Mouse (Mus musculus) cerebellum, adult 2 months (tissue): ENCODE measurements around the gene Fchsd2. TPM values are rescaled to one million over a fixed set of nuclear protein-coding genes. Genes with fewer than 3 reads are reported as not detected.

Experiments
- DNase-seq, 2 experiments: peaks; one replicate each; pipeline ENCODE4 v3.0.0; 2021
- H3K27ac ChIP-seq: fragments of 200-500 bp; 2 replicates; pipeline ENCODE4 v1.5.1; 2012; ENCODE audit warnings: low read length, control low read depth, inconsistent platforms; ENCODE audit not compliant: insufficient read depth
- H3K27me3 ChIP-seq: fragments of 200-500 bp; 2 replicates; pipeline ENCODE4 v1.6.1; 2012; ENCODE audit warnings: inconsistent platforms, mild to moderate bottlenecking, low read length, moderate library complexity; ENCODE audit not compliant: control insufficient read depth, insufficient read depth
- H3K4me1 ChIP-seq: fragments of 200-500 bp; 2 replicates; pipeline ENCODE4 v1.6.1; 2011; ENCODE audit warnings: low read length; ENCODE audit not compliant: control insufficient read depth, insufficient read depth
- H3K4me3 ChIP-seq: fragments of 200-500 bp; replicated peaks from 2 replicates; pipeline ENCODE3; 2011; ENCODE audit warnings: mild to moderate bottlenecking, low read depth, low read length, control low read depth; ENCODE audit not compliant: insufficient read depth
- CTCF ChIP-seq: fragments of 200-500 bp; IDR thresholded peaks from 2 replicates; pipeline ENCODE4 v1.5.1; 2011; ENCODE audit warnings: low read depth, mild to moderate bottlenecking, control low read depth, low read length, moderate library complexity, borderline replicate concordance; ENCODE audit not compliant: insufficient read depth
- POLR2A ChIP-seq: fragments of 200-500 bp; IDR thresholded peaks from 2 replicates; pipeline ENCODE4 v1.6.1; 2011; ENCODE audit warnings: low read length, control low read depth, borderline replicate concordance; ENCODE audit not compliant: insufficient read depth
- WGBS: fragments of 180-500 bp; shearing (Covaris S2); methylation state at CpG from one replicate; pipeline ENCODE4 v1.1.7; 2018; 5-methylcytosine and 5-hydroxymethylcytosine counted together
- polyA plus RNA-seq: library from polyadenylated mRNA; depleted of rRNA; stranded (reverse); fragments of >200 nt; gene quantifications from 2 replicates; pipeline ENCODE4 v1.2.3, GENCODE M21; 2012; rRNA removed

The Fchsd2 gene
- polyA plus RNA-seq, 1 experiment: 29.3 TPM

GRCm38 (mm10) chr7:101329606-101330005, 236.9 kb downstream of the Fchsd2 start:
- Histone ChIP-seq H3K4me3 (no peak overlapping the region), H3K4me1 (peaks cover 60% of the 10 kb centered on the region), H3K27ac (peak overlapping the region; percentile 25; the same call in 1 of the 2 replicates), H3K27me3 (no peaks in the 10 kb centered on the region)
- WGBS: 42% methylated on average over 4 of the region's 4 CpGs
- no peak for TF ChIP-seq CTCF
- no peak for TF ChIP-seq POLR2A
- DNase-seq: peak in 1 of 2 experiments; percentile 44

- peak; percentile 24 to 44 for DNase-seq
- WGBS: 30% methylated on average over 10 of the region's 10 CpGs
- Histone ChIP-seq H3K27me3 (no peaks in the 10 kb centered on the region), H3K4me3 (no peak overlapping the region), H3K4me1 (peaks cover 61% of the 10 kb centered on the region), H3K27ac (peak overlapping the region; percentile 25)
- TF ChIP-seq CTCF: no peak
- no peak for TF ChIP-seq POLR2A
These were observed 237.6 kb downstream of the Fchsd2 start for GRCm38 (mm10) chr7:101330074-101330840.

GRCm38 (mm10) chr7:101330841-101331173, 238.1 kb downstream of the Fchsd2 start:
- 18% methylated on average over 4 of the region's 4 CpGs for WGBS
- Histone ChIP-seq H3K27ac (peak overlapping the region; percentile 25), H3K4me3 (no peak overlapping the region), H3K27me3 (no peaks in the 10 kb centered on the region), H3K4me1 (peaks cover 66% of the 10 kb centered on the region)
- DNase-seq: peak; percentile 76 to 87
- TF ChIP-seq POLR2A: no peak
- no peak for TF ChIP-seq CTCF

- peaks cover 66% of the 10 kb centered on the region for H3K4me1 ChIP-seq
- H3K27me3 ChIP-seq: no peaks in the 10 kb centered on the region
- H3K4me3 ChIP-seq: no peak overlapping the region
- H3K27ac ChIP-seq: no peak overlapping the region
- WGBS: 81% methylated on average over 5 of the region's 5 CpGs
- TF ChIP-seq CTCF (no peak), POLR2A (no peak)
- DNase-seq: no peak
These were observed 239.6 kb downstream of the Fchsd2 start for GRCm38 (mm10) chr7:101332045-101332831.

Other genes starting within 250 kb of the Fchsd2 start
- 24.8 and 29.2 TPM in 2 replicates for gene Relt, start 229.4 kb upstream of the Fchsd2 start, polyA plus RNA-seq
- gene Arhgef17, start 160.8 kb upstream of the Fchsd2 start, polyA plus RNA-seq: 70.0 and 71.4 TPM in 2 replicates
- gene P2ry6, start 118.2 kb upstream of the Fchsd2 start, polyA plus RNA-seq: 1.1 and 1.3 TPM in 2 replicates
- 0.75 and 0.76 TPM in 2 replicates for gene P2ry2, start 80.0 kb upstream of the Fchsd2 start, polyA plus RNA-seq
- 60.5 and 62.6 TPM in 2 replicates for gene Atg16l2, start 209.4 kb downstream of the Fchsd2 start, polyA plus RNA-seq
- 119 and 123 TPM in 2 replicates for gene Stard10, start 224.2 kb downstream of the Fchsd2 start, polyA plus RNA-seq